Mouse (Mus musculus) small intestine, adult 10 weeks (tissue): ENCODE measurements around the gene Tank. TPM values are rescaled to one million over a fixed set of nuclear protein-coding genes. Genes with fewer than 3 reads are reported as not detected.

Experiments
- polyA plus RNA-seq: library from polyadenylated mRNA; stranded (reverse); fragments of 350-450 nt; fragmentation: Illumina TruSeq; extraction: RNeasy Lipid Tissue Mini Kit (QIAGEN cat#74804); gene quantifications from one replicate; pipeline ENCODE4 v1.2.3, GENCODE M21; 2014; ENCODE audit warnings: low replicate concordance

Tank gene
- 192 TPM for polyA plus RNA-seq

DNA sequence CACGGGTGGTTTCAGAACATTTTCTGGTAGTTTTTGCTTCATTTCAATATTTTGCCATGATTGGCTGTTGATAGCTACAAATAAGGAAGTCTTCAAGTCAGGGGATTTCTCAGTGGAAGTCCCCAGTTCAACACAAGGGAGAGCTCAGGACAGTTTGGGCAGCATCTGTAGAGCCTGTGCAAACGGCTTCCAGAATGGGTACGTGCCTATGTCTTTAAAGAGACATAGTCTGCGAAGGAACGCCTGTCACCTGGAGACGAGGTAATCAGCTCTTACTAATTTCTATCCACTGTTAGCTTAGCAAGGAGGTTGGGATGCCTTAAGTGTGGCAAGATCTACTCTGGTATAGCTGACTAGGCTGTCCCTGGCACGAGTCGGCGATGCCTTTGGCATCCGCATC, at the start of gene Tank:
Tank (plus strand) TSS at position 153 of the 400 bp plus-strand sequence.

Other genes starting within 250 kb of the Tank start
- gene Psmd14, start 133.1 kb downstream of the Tank start, polyA plus RNA-seq: 480 TPM
- 0.15 TPM for gene Tbr1, start 224.3 kb downstream of the Tank start, polyA plus RNA-seq